Mouse (Mus musculus) T-helper 17 cell (primary cell): ENCODE measurements around the gene Ucp2.
"Not testable (repeated sequence)": the region's sequence is repeated elsewhere in the genome, so short reads cannot be mapped to it uniquely, and the experiment has no call there.

Experiments
- in situ Hi-C, 2 experiments: fragments of 300-600 bp; cut with MboI, MseI; formaldehyde crosslinking; loops; 1 replicate in 1 of 2; 2 replicates in 1 of 2; pipeline ENCODE4 v1.15.1; 2025; ENCODE audit warnings: high pct_unique_total_duplicates in 2 of 2

Gene Ucp2

DNA sequence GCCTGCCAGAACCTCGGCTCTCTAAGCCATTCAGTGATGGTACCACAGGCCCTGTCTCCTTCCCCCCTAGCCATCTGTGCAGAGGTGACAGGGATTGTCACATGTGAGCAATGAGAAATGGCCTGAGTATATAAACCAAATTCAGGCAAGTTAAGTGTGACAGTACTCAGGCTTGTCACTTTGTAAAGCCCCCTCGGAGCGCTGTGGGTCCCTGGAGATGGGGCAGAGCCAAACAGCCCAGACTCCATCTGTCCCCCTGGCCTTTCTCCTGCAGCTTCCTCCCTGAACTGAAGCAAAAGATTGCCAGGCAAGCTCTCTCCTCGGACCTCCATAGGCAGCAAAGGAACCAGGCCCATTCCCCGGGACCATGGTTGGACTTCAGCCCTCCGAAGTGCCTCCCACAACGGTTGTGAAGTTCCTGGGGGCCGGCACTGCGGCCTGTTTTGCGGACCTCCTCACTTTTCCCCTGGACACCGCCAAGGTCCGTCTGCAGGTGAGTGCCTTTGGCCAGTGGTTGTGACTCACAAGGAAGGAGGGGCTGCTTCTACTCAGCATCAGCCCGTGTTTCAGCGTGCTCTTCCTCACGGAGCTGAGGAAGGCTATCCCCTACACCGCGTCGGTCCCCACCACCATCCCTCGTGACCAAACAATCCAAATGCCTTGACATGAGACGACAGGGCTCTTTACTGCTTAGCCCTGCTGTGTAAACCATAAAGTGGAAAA, 13.9 kb upstream of the Ucp2 start:
- in situ Hi-C loops = no loop called here

DNA sequence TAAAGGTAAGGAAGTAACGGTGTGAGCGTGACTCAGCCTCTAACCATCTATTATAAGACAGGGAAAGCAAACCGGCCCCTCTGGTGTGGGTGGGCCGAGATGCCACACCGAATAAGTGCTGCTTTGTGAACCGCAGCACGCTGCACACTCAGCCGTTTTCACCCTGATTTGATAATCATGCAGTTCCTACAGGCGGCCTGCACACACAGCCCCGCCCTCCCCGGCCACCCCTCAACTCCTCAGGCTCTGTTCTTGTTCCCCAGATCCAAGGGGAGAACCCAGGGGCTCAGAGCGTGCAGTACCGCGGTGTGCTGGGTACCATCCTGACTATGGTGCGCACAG, 13.3 kb upstream of the Ucp2 start:
- in situ Hi-C loops = no loop called here

GRCm38 (mm10) chr7:100480175-100480574, 13.0 kb upstream of the Ucp2 start:
- in situ Hi-C loops = no loop called here

GRCm38 (mm10) chr7:100482046-100482445, 11.1 kb upstream of the Ucp2 start:
- in situ Hi-C loops = not testable (repeated sequence)

DNA sequence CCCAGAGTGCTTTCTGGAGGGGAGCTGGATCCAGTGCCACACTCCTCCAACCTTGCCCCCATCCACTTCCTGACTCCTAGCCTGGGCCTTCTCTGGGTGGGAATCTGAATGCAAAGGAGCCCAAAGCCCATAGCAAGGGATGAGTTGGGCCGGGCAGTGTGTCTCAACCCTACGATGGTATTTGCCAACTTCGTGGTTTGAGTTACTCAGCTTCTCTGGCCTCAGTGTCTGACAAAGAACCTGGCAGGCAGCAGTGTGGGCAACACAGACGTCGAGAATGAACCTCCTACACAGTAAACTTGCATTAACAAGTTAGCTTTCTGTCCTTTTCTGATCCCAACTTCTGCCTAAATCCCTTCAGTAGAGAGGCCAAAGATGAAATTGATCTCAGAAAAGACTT, 8.6 kb upstream of the Ucp2 start:
- in situ Hi-C loops = no loop called here

DNA sequence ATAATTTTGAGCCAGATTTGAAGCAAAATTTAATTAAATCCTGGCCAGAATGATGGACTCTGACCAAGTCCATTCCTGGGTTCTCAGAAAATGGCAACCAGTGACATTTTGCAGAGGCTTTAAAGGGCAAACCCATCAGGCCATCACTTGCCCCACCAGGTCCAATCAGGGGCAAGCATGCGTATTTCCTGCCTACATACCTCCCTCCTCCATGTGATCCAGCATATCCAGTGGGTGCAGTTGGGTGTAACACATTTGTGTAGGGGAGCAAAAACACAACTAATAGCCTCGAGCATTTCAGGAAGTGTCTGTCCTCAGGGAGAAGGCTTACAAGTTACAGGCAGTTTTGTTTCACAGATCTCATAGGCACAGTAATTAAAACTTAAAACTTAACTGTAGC, 5.8 kb upstream of the Ucp2 start:
- in situ Hi-C loops = no loop called here

- in situ Hi-C loops = no loop called here
Observed at GRCm38 (mm10) chr7:100488474-100489048, 4.6 kb upstream of the Ucp2 start.

DNA sequence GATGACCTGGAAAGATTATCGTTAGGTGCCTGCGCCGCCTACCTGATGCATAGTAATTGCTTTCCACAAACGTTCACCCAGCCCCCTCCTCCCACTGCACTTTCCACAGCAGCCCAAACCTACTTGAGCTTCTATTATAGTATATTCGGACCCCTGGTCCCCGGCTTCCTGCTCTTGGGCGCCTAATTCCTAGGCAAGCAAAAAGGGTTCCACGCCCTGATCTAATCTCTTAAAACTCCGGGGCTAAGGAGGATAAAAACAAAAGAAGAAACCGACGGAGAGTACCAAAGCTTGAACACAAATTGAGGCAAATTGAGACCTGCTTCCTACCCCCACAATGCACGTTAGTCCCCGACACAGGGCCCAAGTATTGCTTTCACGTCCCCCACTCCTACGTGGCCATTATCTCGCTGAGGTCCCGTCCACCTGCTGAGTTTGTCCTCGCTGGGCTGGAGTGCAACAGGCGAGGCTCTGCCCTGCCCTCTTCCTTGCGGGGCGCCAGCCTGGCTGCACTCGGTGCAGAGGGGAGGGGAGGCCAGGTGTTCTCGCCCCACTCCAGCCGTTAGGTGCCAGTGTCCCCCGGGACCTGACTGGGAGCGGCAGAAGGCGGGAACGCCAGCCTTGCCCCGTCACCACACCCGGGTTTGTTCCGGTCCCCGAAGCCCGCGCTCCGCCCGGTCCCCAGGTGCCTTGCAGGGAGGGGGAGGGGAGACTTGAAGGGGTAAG, 583 bp upstream of the Ucp2 start:
- in situ Hi-C loops = no loop called here

GRCm38 (mm10) chr7:100493484-100494414, 612 bp downstream of the Ucp2 start:
- in situ Hi-C loops = no loop called here

- in situ Hi-C loops = no loop called here
Observed at GRCm38 (mm10) chr7:100494415-100494831, 1.3 kb downstream of the Ucp2 start.

GRCm38 (mm10) chr7:100495042-100495441, 1.9 kb downstream of the Ucp2 start:
- in situ Hi-C loops = loop anchor here in 1 of 2 experiments (5.0 kb wide), 1 partner anchor 63 kb away; no protein-coding TSS in a partner anchor

DNA sequence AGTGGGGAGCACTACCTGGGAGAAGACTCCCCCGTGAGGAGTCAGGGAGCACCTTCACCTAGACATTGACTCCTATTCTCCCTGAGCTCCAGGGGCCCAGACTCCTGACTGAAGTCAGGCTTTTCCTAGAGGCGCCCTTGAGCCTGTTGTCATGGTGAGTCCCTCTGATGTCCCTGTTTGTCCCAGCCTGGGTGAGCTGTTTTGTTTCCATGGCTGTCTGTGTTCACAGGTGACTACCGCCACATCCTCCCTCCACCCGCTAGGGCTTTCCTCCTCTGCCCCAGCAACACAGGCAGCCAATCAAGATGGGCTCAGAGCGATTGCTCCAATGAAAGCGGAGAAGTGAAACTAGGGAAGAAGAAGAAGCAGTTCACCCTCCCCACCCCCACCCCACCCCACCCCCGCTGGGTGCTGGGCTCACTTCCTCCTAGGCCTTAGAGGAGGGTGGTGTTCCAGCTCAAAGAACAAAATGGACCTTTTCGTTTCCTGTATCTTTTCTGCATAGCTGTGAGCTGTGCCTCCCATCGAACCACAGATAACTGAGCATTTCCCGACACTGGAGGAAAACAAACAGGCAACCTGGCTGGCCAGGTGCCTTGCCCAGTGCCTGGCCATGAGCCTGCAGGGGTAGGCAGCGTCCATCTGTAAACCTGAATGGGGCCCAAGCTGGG, 2.6 kb downstream of the Ucp2 start:
- in situ Hi-C loops = loop anchor here in 1 of 2 experiments (5.0 kb wide), 1 partner anchor 63 kb away; no protein-coding TSS in a partner anchor

DNA sequence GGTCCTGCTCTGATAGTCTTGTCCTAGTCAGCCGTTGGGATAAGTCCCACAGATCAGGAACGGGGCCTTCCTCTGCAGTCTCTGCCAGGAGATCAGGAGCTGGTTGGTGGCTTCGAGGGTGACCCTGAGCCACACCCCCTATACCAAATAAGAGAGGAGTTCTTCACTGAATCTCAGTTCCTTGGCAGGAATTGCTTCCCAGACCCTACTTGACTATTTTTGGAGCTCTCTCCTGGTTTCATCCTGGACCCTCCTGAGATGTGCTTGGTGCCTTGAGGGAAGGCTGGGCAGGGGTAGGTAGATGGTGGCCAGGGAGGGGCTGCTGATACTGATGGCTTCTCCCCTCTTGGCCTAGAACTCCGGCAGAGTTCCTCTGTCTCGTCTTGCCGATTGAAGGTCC, 3.2 kb downstream of the Ucp2 start:
- in situ Hi-C loops = loop anchor here in 1 of 2 experiments (5.0 kb wide), 1 partner anchor 64 kb away; no protein-coding TSS in a partner anchor

GRCm38 (mm10) chr7:100496791-100497190, 3.7 kb downstream of the Ucp2 start:
- in situ Hi-C loops = loop anchor here in 1 of 2 experiments (5.0 kb wide), 1 partner anchor 64 kb away; no protein-coding TSS in a partner anchor

GRCm38 (mm10) chr7:100497402-100497801, 4.3 kb downstream of the Ucp2 start:
- in situ Hi-C loops = loop anchor here in 1 of 2 experiments (5.0 kb wide), 1 partner anchor 65 kb away; no protein-coding TSS in a partner anchor

DNA sequence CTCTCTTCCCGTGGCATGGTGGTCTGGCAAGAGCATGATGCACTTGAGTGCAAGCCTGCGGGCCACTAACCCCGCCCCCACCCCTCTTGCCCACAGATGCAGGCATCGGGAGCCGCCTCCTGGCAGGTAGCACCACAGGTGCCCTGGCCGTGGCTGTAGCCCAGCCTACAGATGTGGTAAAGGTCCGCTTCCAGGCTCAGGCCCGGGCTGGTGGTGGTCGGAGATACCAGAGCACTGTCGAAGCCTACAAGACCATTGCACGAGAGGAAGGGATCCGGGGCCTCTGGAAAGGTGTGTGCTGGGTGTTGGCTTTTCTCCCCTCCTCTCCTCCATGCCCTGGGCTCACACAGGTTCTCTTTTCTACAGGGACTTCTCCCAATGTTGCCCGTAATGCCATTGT, 4.8 kb downstream of the Ucp2 start:
- in situ Hi-C loops = loop anchor here in 1 of 2 experiments (5.0 kb wide), 1 partner anchor 66 kb away; no protein-coding TSS in a partner anchor

- in situ Hi-C loops = loop anchor here in 1 of 2 experiments (5.0 kb wide), 1 partner anchor 67 kb away; no protein-coding TSS in a partner anchor
Observed at GRCm38 (mm10) chr7:100499465-100499864, 6.3 kb downstream of the Ucp2 start.

- in situ Hi-C loops = no loop called here
Observed at GRCm38 (mm10) chr7:100500276-100500977, 7.3 kb downstream of the Ucp2 start.

DNA sequence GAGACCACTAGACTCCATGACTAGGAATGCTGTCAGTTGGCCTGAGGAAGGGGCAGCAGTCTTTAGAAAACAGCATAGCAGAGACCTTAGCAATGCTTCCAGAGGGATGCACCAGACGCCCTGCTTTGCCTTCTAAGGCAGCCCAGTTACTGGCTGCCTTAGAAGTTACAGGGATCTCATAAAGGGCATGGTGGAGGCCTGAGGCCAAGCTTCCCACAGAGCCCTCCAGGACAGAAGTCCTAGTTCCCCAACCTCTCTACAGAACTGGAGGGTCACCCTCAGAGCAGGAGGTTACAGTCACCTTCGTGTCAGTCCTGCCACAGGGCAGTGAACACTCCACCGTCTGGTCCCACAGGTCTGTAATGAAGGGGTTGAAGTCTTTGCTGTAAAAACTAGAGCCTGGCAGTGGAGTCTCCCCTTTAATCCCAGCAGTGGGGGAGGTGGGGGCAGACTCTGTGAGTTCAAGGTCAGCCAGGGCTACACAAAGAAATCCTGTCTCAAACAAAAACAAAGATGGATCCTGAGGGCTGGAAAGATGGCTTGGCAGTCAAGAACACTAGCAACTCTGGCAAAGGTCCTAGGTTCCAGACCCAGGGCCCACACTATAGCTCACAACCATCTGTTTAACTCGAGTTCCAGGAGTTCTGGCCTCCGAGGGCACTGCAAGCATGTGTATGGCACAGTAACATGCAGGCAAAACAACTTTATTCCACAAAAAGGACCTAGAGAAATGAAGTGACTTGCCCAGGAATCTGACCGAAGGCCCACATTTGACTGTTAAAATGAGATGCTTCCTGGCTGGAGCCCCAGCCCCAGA, 8.1 kb downstream of the Ucp2 start:
- in situ Hi-C loops = no loop called here
